Mouse (Mus musculus): Measurements from ENCODE around the gene Ripor2. TPM values are rescaled to one million over a fixed set of nuclear protein-coding genes. Genes with fewer than 3 reads are reported as not detected.

The Ripor2 gene
- polyA plus RNA-seq, 1 experiment from 2014 or later, result 0.70 TPM

DNA sequence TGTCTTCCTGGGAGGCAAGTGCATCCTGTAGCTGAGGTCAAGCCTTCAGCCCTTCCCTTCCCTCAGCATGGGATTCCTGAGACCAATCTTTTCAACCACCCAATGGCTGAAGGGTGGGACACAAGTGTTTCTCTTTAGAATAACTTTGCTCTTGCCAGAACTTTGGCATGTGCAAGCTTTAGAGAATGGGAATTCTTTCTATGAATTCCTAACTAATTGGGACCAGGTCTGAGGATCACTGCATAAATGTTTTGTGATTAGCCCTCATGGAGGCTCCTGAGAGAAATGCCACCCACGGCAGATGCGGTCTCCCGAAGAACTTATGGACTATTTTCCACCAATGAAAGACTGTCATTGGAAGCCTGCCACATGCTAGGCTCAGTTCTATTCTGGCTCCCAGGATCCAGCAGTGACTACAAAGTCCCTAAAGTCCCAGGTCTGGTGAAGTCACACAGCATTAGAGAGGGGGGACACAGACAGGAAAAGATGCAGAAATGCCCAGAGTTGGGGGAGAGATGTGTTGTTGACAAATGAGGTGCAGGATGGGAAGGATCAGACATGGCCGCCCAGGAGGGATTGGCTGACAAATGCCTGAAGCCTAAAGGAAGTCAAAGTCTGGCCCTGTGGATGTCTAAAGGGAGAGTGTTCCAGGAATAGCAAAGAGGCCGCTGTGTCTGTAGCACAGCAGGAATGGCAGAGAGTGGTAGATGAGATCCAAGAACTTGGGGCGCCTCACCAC, 44.9 kb downstream of the Ripor2 start:
- H3K27me3 ChIP-seq (replicated peaks; ENCODE audit: control insufficient read depth, insufficient read depth, low read length), result no peaks in the 10 kb centered on the region
- no peak for ATAC-seq
- H3K27ac ChIP-seq (ENCODE audit: low read depth, low read length), result no peak overlapping the region
- no peak overlapping the region for H3K4me2 ChIP-seq (replicated peaks; ENCODE audit: low read depth)
- TF ChIP-seq CTCF (IDR thresholded peaks at IDR 0.05; ENCODE audit: low read depth), result no peak
- H3K4me3 ChIP-seq (ENCODE audit: low read depth, low read length), result no peak overlapping the region
- H3K36me3 ChIP-seq (ENCODE audit: control insufficient read depth, insufficient read depth), result no peaks in the 10 kb centered on the region
- no peaks in the 10 kb centered on the region for H3K4me1 ChIP-seq (replicated peaks; ENCODE audit: control insufficient read depth, insufficient read depth, low read length)
- no peak overlapping the region for H3K9ac ChIP-seq (ENCODE audit: low read depth, low read length)
- no peaks in the 10 kb centered on the region for H3K9me3 ChIP-seq (ENCODE audit: control insufficient read depth)
- WGBS, result 91% methylated on average over 6 of the region's 6 CpGs

DNA sequence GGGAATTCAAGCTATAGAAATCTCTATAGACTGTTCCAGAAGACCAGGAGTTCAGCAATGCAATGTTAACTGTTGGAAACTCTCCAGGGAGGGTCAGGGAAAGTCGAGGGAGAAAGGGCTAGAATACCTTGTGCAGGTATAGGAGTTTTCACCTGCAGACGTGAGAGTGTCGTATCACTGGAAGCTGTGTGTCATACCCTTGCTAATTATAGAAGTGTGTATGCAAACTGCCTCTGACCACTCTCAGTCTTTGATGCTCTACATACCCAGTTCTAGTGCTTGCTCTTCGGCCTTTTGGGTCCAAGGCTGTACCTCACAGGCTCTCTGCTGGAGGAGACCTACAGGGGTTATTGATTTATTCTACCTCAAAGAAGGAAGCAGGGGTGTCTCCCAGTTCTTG, 46.2 kb downstream of the Ripor2 start:
- Histone ChIP-seq H3K9ac (ENCODE audit: low read depth, low read length) (no peak overlapping the region), H3K4me1 (replicated peaks; ENCODE audit: control insufficient read depth, insufficient read depth, low read length) (no peaks in the 10 kb centered on the region), H3K27me3 (replicated peaks; ENCODE audit: control insufficient read depth, insufficient read depth, low read length) (no peaks in the 10 kb centered on the region), H3K27ac (ENCODE audit: low read depth, low read length) (no peak overlapping the region), H3K4me3 (ENCODE audit: low read depth, low read length) (no peak overlapping the region), H3K4me2 (replicated peaks; ENCODE audit: low read depth) (no peak overlapping the region), H3K9me3 (ENCODE audit: control insufficient read depth) (no peaks in the 10 kb centered on the region), H3K36me3 (ENCODE audit: control insufficient read depth, insufficient read depth) (no peaks in the 10 kb centered on the region)
- TF ChIP-seq CTCF (IDR thresholded peaks at IDR 0.05; ENCODE audit: low read depth), result no peak
- 77% methylated on average over 4 of the region's 4 CpGs for WGBS
- ATAC-seq, result no peak

DNA sequence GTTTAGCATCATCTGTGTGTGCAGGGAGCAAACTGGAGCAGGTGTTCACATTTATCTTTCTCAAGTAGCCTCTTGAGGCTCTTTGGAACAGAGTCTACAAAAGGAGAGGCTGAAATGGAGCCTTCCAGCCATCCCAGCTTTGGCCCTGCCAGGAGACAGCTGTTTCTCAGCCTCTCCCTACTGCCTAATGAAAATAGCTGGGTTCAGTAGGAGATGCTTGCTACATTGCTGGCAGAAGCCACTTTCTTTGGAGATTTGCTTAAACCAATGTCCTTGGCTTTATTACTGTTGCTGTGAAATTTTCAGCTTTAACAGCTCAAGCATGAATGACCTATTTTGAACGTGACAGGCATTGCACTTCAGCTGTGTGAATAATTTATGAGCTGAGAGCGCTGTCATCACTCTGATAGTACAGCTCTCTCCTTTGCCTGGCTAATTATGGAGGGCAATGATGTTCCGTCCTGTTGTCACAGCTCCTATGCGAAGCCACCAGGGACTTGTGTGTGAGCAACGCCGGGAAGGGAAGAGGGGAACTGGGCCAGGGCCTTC, 47.2 kb downstream of the Ripor2 start:
- no peaks in the 10 kb centered on the region for H3K9me3 ChIP-seq (ENCODE audit: control insufficient read depth)
- 70% methylated on average over 6 of the region's 6 CpGs for WGBS
- no peak for ATAC-seq

DNA sequence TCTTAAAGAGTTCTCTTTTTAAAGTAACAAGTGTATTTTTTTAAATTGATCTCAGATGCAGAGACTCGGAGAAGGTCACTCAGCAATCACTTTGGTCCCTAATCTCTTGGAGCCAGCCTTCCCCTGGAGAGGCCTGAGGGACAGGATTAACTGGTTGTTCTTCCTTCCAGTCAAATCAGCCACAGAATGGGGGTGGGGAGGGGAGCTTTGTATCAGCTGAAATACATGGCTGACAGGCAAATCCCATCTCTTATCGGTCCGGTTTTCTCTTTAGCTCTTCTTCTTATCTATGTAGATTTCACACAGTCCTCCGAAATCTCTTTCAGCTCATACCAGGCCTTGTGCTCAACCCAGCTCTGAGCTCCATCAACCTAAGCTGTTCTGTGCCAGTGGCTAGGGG, 48.4 kb downstream of the Ripor2 start:
- TF ChIP-seq CTCF (IDR thresholded peaks at IDR 0.05; ENCODE audit: low read depth), result no peak
- WGBS, result 50% methylated on average over 4 of the region's 4 CpGs
- no peaks in the 10 kb centered on the region for H3K36me3 ChIP-seq (ENCODE audit: control insufficient read depth, insufficient read depth)
- no peak overlapping the region for H3K4me3 ChIP-seq (ENCODE audit: low read depth, low read length)
- no peak for ATAC-seq
- H3K4me2 ChIP-seq (replicated peaks; ENCODE audit: low read depth), result no peak overlapping the region
- no peaks in the 10 kb centered on the region for H3K4me1 ChIP-seq (replicated peaks; ENCODE audit: control insufficient read depth, insufficient read depth, low read length)
- H3K9me3 ChIP-seq (ENCODE audit: control insufficient read depth), result no peaks in the 10 kb centered on the region
- H3K9ac ChIP-seq (ENCODE audit: low read depth, low read length), result no peak overlapping the region
- H3K27ac ChIP-seq (ENCODE audit: low read depth, low read length), result no peak overlapping the region
- H3K27me3 ChIP-seq (replicated peaks; ENCODE audit: control insufficient read depth, insufficient read depth, low read length), result no peaks in the 10 kb centered on the region

More for the DNA sequence above, 47.2 kb downstream of the Ripor2 start:
- Histone ChIP-seq H3K36me3 (ENCODE audit: control insufficient read depth, insufficient read depth) (no peaks in the 10 kb centered on the region), H3K4me1 (replicated peaks; ENCODE audit: control insufficient read depth, insufficient read depth, low read length) (no peaks in the 10 kb centered on the region), H3K4me2 (replicated peaks; ENCODE audit: low read depth) (no peak overlapping the region), H3K9ac (ENCODE audit: low read depth, low read length) (no peak overlapping the region), H3K4me3 (ENCODE audit: low read depth, low read length) (no peak overlapping the region), H3K27me3 (replicated peaks; ENCODE audit: control insufficient read depth, insufficient read depth, low read length) (no peaks in the 10 kb centered on the region), H3K27ac (ENCODE audit: low read depth, low read length) (no peak overlapping the region)
- TF ChIP-seq CTCF (IDR thresholded peaks at IDR 0.05; ENCODE audit: low read depth), result no peak

DNA sequence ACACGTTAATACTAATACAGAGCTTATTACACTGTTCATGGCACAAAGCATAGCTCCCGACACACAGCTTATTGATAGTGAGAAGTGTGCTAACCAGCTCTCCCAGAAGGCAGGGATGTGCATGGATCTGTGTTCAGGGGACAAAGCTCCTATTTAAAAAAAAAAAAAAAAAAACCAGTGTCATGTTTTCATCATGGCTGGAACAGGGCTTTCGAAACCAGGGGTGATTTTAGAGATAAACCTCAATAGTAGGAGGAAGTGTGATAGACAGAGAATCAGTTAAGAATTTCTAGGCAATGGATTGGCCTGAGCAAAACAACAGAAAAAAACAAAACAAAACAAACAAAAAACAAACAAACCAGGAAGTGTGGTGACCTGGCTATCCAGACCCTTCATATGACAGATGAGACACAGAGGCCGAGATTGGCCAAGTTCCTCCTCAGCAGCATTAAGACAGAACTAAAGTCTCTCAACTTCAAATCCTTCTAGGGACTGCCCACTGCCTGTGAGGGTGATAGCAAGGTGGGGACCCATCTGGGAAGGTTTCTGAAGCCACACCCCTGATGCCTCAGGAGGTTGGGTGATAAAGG, 51.1 kb downstream of the Ripor2 start:
- no peak for ATAC-seq
- no peaks in the 10 kb centered on the region for H3K4me1 ChIP-seq (replicated peaks; ENCODE audit: control insufficient read depth, insufficient read depth, low read length)
- H3K4me2 ChIP-seq (replicated peaks; ENCODE audit: low read depth), result no peak overlapping the region
- H3K27ac ChIP-seq (ENCODE audit: low read depth, low read length), result no peak overlapping the region
- 76% methylated on average over 4 of the region's 4 CpGs for WGBS
- H3K9me3 ChIP-seq (ENCODE audit: control insufficient read depth), result no peaks in the 10 kb centered on the region
- peaks cover 15% of the 10 kb centered on the region for H3K27me3 ChIP-seq (replicated peaks; ENCODE audit: control insufficient read depth, insufficient read depth, low read length)
- H3K9ac ChIP-seq (ENCODE audit: low read depth, low read length), result no peak overlapping the region
- no peaks in the 10 kb centered on the region for H3K36me3 ChIP-seq (ENCODE audit: control insufficient read depth, insufficient read depth)
- TF ChIP-seq CTCF (IDR thresholded peaks at IDR 0.05; ENCODE audit: low read depth), result no peak
- no peak overlapping the region for H3K4me3 ChIP-seq (ENCODE audit: low read depth, low read length)

- Histone ChIP-seq H3K4me3 (ENCODE audit: low read depth, low read length) (no peak overlapping the region), H3K27me3 (replicated peaks; ENCODE audit: control insufficient read depth, insufficient read depth, low read length) (peaks cover 22% of the 10 kb centered on the region), H3K4me2 (replicated peaks; ENCODE audit: low read depth) (no peak overlapping the region), H3K36me3 (ENCODE audit: control insufficient read depth, insufficient read depth) (no peaks in the 10 kb centered on the region), H3K4me1 (replicated peaks; ENCODE audit: control insufficient read depth, insufficient read depth, low read length) (no peaks in the 10 kb centered on the region), H3K27ac (ENCODE audit: low read depth, low read length) (no peak overlapping the region), H3K9me3 (ENCODE audit: control insufficient read depth) (no peaks in the 10 kb centered on the region), H3K9ac (ENCODE audit: low read depth, low read length) (no peak overlapping the region)
- no peak for ATAC-seq
- WGBS, result 88% methylated on average over 13 of the region's 13 CpGs
- no peak for TF ChIP-seq CTCF (IDR thresholded peaks at IDR 0.05; ENCODE audit: low read depth)
Measured at GRCm38 (mm10) chr13:24634346-24635120, 52.5 kb downstream of the Ripor2 start.

All from intestine, postnatal 0 days (tissue).